Mouse (Mus musculus): ENCODE measurements around the gene Clec4d.

DNA sequence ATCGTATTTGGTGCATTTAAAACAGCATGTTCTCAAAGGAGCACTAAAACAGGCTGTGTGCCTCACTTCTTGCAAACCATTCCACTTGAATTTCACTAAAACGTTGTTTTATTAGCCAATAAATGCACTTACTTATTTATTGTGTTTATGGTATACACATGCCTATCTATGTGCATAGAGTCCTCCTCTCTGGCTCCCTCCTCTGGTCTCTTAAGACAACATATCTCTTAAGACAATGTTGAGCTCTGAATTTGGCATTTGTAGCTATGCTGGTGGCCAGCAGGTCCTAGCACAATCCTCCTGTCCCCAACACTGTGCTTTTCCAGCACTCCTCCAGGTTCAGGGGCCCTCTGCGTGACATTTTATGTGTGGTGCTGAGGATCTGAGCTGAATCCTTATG lies 3.0 kb upstream of the Clec4d start:
- peak; percentile 45 for TF ChIP-seq CTCF (IDR thresholded peaks at IDR 0.05; ENCODE audit: low read depth)
- no peak for TF ChIP-seq EP300 (IDR thresholded peaks at IDR 0.05; ENCODE audit: low read depth)

Data from liver, embryonic 14.5 days (tissue).